Mouse (Mus musculus) heart, postnatal 0 days (tissue): ENCODE measurements around the gene Akirin1.

ENCODE experiments used
- CTCF ChIP-seq: IDR thresholded peaks from 2 replicates; pipeline ENCODE4 v1.5.1; 2016; ENCODE audit warnings: antibody characterized with exemption, control low read depth, low read depth
- EP300 ChIP-seq: IDR thresholded peaks from 2 replicates; pipeline ENCODE4 v1.6.1; 2016; ENCODE audit warnings: antibody characterized with exemption, low read depth

DNA sequence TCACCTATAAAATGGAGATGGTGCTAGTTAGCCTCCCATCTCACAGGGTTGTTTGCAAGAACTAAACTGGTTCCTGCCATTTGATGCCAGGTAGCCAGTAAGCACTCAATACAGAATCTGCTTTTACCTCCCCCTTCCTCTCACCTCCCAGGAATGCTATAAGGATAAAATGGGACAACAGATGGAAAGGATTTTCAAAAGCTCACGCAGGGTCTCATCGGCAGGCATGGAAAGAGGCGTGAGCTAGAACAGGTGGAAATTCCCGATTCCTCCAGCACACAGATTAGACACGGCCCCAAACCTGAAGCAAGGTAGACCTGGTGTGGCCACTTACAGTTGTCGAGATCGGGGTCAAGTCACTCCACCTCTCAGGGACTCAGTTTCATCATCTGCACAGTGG is 65.1 kb downstream of the Akirin1 start:
- TF ChIP-seq CTCF (no peak), EP300 (no peak)
